Mouse (Mus musculus): ENCODE results near the gene Dhx58.

Gene Dhx58

DNA sequence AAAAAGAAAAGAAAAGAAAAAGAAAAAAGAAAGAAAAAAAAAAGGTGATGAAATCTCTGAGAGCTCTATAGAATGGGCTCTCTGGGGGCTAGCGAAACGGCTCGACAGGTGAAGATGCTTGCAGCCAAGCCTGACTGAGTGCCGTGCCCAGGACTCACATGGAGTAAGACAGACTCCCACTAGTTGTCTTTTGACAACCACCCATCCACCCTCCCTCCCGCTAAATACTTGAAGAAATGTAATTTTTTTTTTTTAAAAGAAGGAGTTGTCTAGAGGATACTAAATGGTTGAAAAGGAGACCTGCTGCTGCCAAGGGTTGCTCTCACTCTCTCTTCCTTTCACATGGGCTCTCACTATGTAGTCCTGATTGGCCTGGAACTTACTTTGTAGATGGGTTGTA lies 34.7 kb upstream of the Dhx58 start:
- TF ChIP-seq NANOG (IDR thresholded peaks at IDR 0.05; ENCODE audit: borderline replicate concordance, low read length) (no peak), POU5F1 (IDR thresholded peaks at IDR 0.05; ENCODE audit: borderline replicate concordance, low read length) (no peak), CTCF (conservative IDR thresholded peaks at IDR 0.05; ENCODE audit: low read length) (no peak)
- H3K4me3 ChIP-seq (replicated peaks; ENCODE audit: low read length), result peak overlapping the region; percentile 100
- peaks cover 45% of the 10 kb centered on the region for H3K4me1 ChIP-seq (replicated peaks; ENCODE audit: low read depth, low read length)
- H3K36me3 ChIP-seq (ENCODE audit: insufficient read depth, low read length), result peaks cover 22% of the 10 kb centered on the region
- H3K9me3 ChIP-seq (ENCODE audit: low read length), result no peaks in the 10 kb centered on the region
- H3K27me3 ChIP-seq (ENCODE audit: insufficient read depth, low read length), result no peaks in the 10 kb centered on the region

DNA sequence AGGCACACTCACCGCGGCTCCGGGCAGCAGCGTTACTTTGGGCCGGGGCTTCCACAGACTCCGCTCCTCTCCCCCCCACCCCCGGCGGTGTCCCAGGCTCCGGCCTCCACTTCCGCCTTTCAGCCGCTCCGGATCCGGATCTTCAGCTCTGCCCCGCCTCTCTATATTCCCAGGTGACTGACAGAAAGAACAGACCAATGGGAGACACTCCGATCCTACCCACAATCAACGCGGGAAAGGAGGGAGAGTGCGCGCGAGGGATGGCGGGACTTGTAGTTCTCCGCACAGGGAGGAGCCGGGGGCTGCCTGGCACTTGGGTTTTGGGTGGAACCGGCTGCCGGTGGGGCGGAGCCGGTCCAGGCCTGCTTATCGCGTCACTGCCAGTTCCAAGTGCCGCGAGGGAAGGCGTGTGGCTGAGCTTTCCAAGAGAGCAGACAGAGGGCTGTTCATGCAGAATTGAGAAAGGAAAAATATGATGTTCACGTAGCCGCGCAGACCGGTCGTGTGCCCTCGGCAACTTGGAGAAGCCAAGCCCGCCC lies 34.1 kb upstream of the Dhx58 start, which contains the start of gene Rab5c:
Gene Rab5c, minus strand, starts transcription at position 150 of the 539 bp plus-strand sequence.
- peaks cover 51% of the 10 kb centered on the region for H3K4me1 ChIP-seq (replicated peaks; ENCODE audit: low read depth, low read length)
- H3K36me3 ChIP-seq (ENCODE audit: insufficient read depth, low read length), result peaks cover 27% of the 10 kb centered on the region
- no peaks in the 10 kb centered on the region for H3K27me3 ChIP-seq (ENCODE audit: insufficient read depth, low read length)
- H3K4me3 ChIP-seq (replicated peaks; ENCODE audit: low read length), result peak within 1 kb of the TSS; percentile 100
- no peak for TF ChIP-seq NANOG (IDR thresholded peaks at IDR 0.05; ENCODE audit: borderline replicate concordance, low read length)
- no peak for TF ChIP-seq CTCF (conservative IDR thresholded peaks at IDR 0.05; ENCODE audit: low read length)
- TF ChIP-seq POU5F1 (IDR thresholded peaks at IDR 0.05; ENCODE audit: borderline replicate concordance, low read length), result no peak
- H3K9me3 ChIP-seq (ENCODE audit: low read length), result no peaks in the 10 kb centered on the region

DNA sequence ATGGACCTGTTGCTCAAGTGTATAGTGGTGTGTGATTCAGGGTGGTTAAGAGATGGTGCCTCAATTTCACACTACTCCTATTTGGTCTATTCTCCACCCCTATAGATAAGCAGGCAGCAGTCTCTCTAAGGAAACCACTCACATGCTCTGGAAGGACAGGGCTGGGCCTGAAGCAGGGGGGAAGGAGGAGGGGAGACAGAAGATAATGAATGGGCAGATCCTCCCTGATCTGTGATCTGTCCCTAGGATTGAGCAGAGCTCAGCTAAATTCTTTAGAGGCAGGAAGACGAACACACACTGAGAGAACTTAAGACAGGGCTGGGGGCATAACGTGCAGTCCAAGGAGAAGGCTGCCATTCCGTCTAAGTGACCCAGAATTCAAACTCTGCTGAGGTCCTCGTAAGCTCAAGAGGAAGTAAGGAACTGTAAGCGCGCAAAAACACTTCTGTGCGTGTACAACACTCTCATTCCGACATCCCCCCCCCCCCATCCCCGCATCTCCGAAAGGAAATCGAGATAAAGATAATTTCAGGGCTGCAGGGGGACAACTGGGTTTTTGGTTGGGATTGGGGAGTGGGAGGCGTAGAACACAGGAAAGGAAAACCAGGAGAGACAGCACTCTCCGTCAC lies 33.1 kb upstream of the Dhx58 start:
- Histone ChIP-seq H3K36me3 (ENCODE audit: insufficient read depth, low read length) (peaks cover 36% of the 10 kb centered on the region), H3K27me3 (ENCODE audit: insufficient read depth, low read length) (no peaks in the 10 kb centered on the region), H3K4me3 (replicated peaks; ENCODE audit: low read length) (peak overlapping the region; percentile 100), H3K4me1 (replicated peaks; ENCODE audit: low read depth, low read length) (peaks cover 60% of the 10 kb centered on the region), H3K9me3 (ENCODE audit: low read length) (no peaks in the 10 kb centered on the region)
- TF ChIP-seq NANOG (IDR thresholded peaks at IDR 0.05; ENCODE audit: borderline replicate concordance, low read length), result no peak
- no peak for TF ChIP-seq CTCF (conservative IDR thresholded peaks at IDR 0.05; ENCODE audit: low read length)
- TF ChIP-seq POU5F1 (IDR thresholded peaks at IDR 0.05; ENCODE audit: borderline replicate concordance, low read length), result no peak

DNA sequence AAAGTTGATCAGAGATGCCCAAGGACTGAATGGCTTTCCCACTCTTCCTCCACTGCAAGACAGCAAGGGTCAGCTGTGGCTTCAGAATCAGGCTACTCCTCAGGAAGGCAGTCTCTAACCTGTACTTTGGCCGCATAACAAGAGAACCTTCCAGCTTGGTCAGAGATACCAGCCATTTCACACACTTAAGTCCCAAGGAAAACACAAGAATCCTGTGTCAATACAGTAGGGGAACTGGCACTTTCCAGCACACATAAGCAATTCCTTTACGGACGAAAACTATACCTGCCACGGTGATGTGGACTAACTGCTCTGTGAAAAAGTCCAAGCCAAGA lies 32.6 kb upstream of the Dhx58 start:
- TF ChIP-seq CTCF (conservative IDR thresholded peaks at IDR 0.05; ENCODE audit: low read length) (no peak), POU5F1 (IDR thresholded peaks at IDR 0.05; ENCODE audit: borderline replicate concordance, low read length) (no peak), NANOG (IDR thresholded peaks at IDR 0.05; ENCODE audit: borderline replicate concordance, low read length) (no peak)
- H3K4me1 ChIP-seq (replicated peaks; ENCODE audit: low read depth, low read length), result peaks cover 65% of the 10 kb centered on the region

DNA sequence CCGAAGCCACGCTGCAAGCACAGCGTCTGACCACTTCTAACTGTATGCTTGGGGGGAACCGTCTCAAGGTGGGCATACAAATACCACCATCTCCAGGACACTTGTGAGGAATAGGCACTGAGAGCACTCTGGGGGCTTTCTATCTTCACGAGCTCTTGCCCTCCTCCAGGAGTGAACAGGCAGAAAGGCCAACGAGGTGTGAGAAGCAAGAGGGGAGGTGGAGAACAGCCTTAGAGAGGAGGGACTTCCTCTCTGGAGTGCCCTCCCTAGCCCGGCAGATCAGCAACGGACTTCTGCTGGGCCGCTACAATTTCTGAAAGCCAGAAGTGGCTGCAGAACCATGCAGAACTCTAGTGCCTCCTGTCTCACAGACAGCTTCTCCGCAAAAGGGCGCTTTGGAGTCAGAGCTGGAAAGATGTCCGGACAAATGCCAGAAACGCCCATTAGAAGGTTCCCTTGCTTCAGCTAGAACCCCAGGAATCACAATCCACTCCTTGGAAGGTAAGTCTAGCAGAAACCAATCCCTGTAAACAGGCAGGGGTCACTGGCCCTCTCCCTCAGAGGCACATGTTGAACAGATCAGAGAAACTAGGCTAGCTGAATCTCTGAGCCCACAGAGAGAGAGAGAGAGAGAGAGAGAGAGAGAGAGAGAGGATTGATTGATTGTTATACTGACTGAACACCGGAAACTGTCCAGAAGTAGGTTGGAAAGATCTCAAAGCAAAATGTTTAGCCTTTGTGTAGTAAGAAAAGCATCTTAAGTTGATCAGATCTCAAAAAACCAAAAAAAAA lies 32.1 kb upstream of the Dhx58 start:
- TF ChIP-seq POU5F1 (IDR thresholded peaks at IDR 0.05; ENCODE audit: borderline replicate concordance, low read length) (no peak), CTCF (conservative IDR thresholded peaks at IDR 0.05; ENCODE audit: low read length) (no peak), NANOG (IDR thresholded peaks at IDR 0.05; ENCODE audit: borderline replicate concordance, low read length) (no peak)
- H3K27me3 ChIP-seq (ENCODE audit: insufficient read depth, low read length), result no peaks in the 10 kb centered on the region
- H3K9me3 ChIP-seq (ENCODE audit: low read length), result no peaks in the 10 kb centered on the region

More for the DNA sequence above, 32.6 kb upstream of the Dhx58 start:
- H3K27me3 ChIP-seq (ENCODE audit: insufficient read depth, low read length), result no peaks in the 10 kb centered on the region
- H3K9me3 ChIP-seq (ENCODE audit: low read length), result no peaks in the 10 kb centered on the region
- peaks cover 41% of the 10 kb centered on the region for H3K36me3 ChIP-seq (ENCODE audit: insufficient read depth, low read length)
- H3K4me3 ChIP-seq (replicated peaks; ENCODE audit: low read length), result peak overlapping the region; percentile 100

DNA sequence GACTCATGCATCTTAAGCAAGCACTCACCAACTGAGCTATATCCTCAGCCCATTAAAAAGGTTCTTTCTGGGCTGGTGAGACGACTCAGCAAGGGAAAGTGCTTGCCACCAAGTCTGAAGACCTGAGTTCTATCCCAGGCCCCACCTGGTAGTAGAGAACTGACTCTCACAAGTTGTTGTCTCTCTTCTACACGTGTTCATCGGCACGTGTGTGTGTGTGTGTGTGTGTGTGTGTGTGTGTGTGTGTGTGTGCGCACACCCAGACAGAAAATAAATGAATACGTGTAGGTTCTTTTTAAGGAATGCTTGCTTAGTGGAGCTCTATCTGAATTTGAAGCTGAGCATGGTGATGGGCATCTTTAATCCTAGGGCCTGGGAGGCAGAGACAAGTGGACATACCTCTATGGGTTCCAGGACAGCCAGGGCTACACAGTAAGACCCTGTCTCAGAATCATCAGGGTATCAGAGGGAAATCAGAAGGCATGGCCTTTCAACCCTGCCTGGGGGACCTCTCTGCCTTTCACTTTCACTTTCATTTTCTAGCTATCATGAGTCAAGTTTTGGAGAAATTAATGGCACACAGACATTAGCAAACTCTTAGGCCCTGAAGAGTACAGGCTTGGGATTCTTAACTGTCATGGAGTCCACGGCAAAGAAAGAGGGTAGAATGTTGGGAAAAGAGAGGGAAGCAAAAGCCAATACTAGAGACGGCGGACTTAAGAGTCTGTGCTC lies 31.2 kb upstream of the Dhx58 start:
- Histone ChIP-seq H3K4me1 (replicated peaks; ENCODE audit: low read depth, low read length) (peaks cover 79% of the 10 kb centered on the region), H3K4me3 (replicated peaks; ENCODE audit: low read length) (peak overlapping the region; percentile 100; the same call in 1 of the 2 replicates), H3K27me3 (ENCODE audit: insufficient read depth, low read length) (no peaks in the 10 kb centered on the region), H3K36me3 (ENCODE audit: insufficient read depth, low read length) (peaks cover 55% of the 10 kb centered on the region), H3K9me3 (ENCODE audit: low read length) (no peaks in the 10 kb centered on the region)
- no peak for TF ChIP-seq NANOG (IDR thresholded peaks at IDR 0.05; ENCODE audit: borderline replicate concordance, low read length)
- no peak for TF ChIP-seq CTCF (conservative IDR thresholded peaks at IDR 0.05; ENCODE audit: low read length)
- TF ChIP-seq POU5F1 (IDR thresholded peaks at IDR 0.05; ENCODE audit: borderline replicate concordance, low read length), result no peak

More for the DNA sequence above, 32.1 kb upstream of the Dhx58 start:
- H3K4me1 ChIP-seq (replicated peaks; ENCODE audit: low read depth, low read length), result peaks cover 70% of the 10 kb centered on the region
- H3K36me3 ChIP-seq (ENCODE audit: insufficient read depth, low read length), result peaks cover 47% of the 10 kb centered on the region
- H3K4me3 ChIP-seq (replicated peaks; ENCODE audit: low read length), result peak overlapping the region; percentile 100

DNA sequence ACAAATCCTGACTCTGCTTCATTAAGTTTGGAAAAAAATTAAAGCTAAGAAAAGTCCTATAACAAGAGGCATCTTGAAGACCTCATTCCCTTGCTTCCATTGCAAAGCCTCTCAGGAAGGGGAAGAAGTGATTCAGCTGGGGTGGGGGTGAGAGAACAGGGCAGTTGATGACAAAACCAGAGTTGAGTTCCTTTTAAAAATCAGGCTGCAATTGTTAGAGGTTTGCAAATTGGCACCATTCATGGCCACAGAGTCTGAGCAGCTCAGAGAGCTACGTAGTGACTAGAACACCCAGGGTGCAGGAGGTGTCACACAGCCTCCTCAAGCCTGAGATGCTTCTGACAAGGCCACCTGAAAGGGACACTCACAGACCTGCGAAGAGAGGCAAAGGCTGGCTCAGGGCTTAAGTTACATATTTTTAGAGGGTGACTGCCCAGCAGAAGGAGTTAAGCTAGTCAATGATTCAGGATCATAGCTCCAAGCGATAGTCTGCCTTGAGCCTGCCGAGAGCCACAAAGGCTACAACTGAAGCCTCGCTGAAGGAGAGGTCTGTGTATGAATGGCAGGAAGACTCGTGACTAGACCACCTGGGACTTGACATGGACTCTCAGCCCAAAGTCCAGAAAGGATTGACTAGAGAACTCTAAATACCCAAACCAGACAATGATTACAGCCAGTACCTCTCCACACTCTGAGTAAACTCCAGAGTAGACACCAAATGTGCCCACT lies 26.6 kb upstream of the Dhx58 start:
- Histone ChIP-seq H3K36me3 (ENCODE audit: insufficient read depth, low read length) (peaks cover 77% of the 10 kb centered on the region), H3K9me3 (ENCODE audit: low read length) (no peaks in the 10 kb centered on the region), H3K4me1 (replicated peaks; ENCODE audit: low read depth, low read length) (peaks cover 90% of the 10 kb centered on the region), H3K27me3 (ENCODE audit: insufficient read depth, low read length) (no peaks in the 10 kb centered on the region), H3K4me3 (replicated peaks; ENCODE audit: low read length) (no peak overlapping the region)
- TF ChIP-seq CTCF (conservative IDR thresholded peaks at IDR 0.05; ENCODE audit: low read length) (no peak), NANOG (IDR thresholded peaks at IDR 0.05; ENCODE audit: borderline replicate concordance, low read length) (no peak), POU5F1 (IDR thresholded peaks at IDR 0.05; ENCODE audit: borderline replicate concordance, low read length) (no peak)

Measured in E14TG2a.4 (cell line).